Mouse (Mus musculus): ENCODE data around the gene Manf.

GRCm38 (mm10) chr9:106874216-106874615, 17.6 kb downstream of the Manf start:
- TF ChIP-seq POLR2A (IDR thresholded peaks at IDR 0.05; ENCODE audit: control insufficient read depth, low read depth, low read length): no peak
- no peak for TF ChIP-seq CTCF (IDR thresholded peaks at IDR 0.05; ENCODE audit: control insufficient read depth, insufficient read depth, insufficient replicate concordance, low read depth, low read length)
